Mouse (Mus musculus) CD4-positive, CD25-positive, alpha-beta regulatory T cell, adult 4 months (primary cell): ENCODE measurements around the gene Zfc3h1. TPM values are rescaled to one million over a fixed set of nuclear protein-coding genes. Genes with fewer than 3 reads are reported as not detected.

Experiments
- ATAC-seq: one replicate; pipeline ENCODE4 v1.8.0; 2017
- polyA plus RNA-seq, 2 experiments: library from polyadenylated mRNA; unstranded; fragments of 100-300 nt; shearing (Covaris generic); gene quantifications; one replicate each; pipeline ENCODE4 v1.2.1; 2017

Zfc3h1 gene
- polyA plus RNA-seq, 2 experiments from 2014 or later = 33.8 to 39.0 TPM

DNA sequence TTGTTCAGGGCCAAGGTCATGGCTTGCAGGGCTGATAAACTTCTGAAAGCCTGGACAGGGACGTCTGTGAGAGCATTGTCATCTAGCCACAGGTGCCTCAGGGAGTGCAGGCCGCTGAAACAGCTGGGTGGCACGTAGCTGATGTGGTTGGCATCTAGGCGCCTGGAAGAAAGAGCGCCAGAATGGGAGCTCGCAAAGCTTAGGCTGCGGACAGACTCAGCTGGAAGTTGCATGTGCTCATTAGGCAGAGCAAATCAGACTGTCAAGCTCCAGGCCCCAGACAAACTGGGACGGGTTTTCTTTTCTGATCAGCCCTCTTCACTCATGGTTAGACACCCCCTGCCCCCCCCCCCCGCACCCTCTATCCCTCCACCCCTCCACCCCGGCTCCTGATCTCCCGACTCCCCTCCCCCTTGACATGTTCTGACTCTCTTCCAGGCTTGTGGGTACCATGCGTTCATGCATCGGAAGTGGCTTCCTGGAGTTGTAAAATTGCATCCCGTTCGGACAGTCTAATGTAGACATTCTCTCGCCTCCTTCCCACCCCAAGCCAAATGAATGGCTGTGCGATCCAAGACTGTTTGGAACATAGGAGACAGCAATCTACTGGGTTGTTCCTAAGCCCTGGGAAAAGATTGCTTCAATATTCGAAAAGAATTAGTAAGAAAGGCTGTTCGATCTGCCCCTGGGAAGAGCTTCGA lies 93.8 kb downstream of the Zfc3h1 start:
- ATAC-seq = no peak

Other genes with a start within 250 kb of the Zfc3h1 start
- gene Tph2, start 199.9 kb upstream of the Zfc3h1 start, polyA plus RNA-seq = not detected
- gene Tbc1d15, start 133.5 kb upstream of the Zfc3h1 start, polyA plus RNA-seq = 100 to 1,000 TPM; 135 to 165 TPM
- 10 to 100 TPM; 17.9 to 25.3 TPM for gene Rab21, start 69.4 kb upstream of the Zfc3h1 start, polyA plus RNA-seq
- gene Tmem19, start 22.5 kb upstream of the Zfc3h1 start, polyA plus RNA-seq = 10 to 100 TPM; 50.9 to 54.8 TPM
- 10 to 100 TPM; 12.2 to 16.8 TPM for gene Thap2, start 516 bp upstream of the Zfc3h1 start, polyA plus RNA-seq
- not detected for gene A930009A15Rik, start 185.0 kb downstream of the Zfc3h1 start, polyA plus RNA-seq
- gene Lgr5, start 202.8 kb downstream of the Zfc3h1 start, polyA plus RNA-seq = under 1 TPM in 1 of 2 experiments, not detected in 1; 0.23 TPM